Mouse (Mus musculus) G1E (cell line): Measurements from ENCODE around the gene Sh3rf1. TPM values are rescaled to one million over a fixed set of nuclear protein-coding genes. Genes with fewer than 3 reads are reported as not detected.

Experiments
- ATAC-seq: 2 replicates; pipeline ENCODE4 v1.8.0; 2016; ENCODE audit warnings: mild to moderate bottlenecking; ENCODE audit not compliant: insufficient number of reproducible peaks, poor library complexity, low FRiP score, severe bottlenecking; ENCODE audit errors: extremely low read depth
- DNase-seq: peaks from one replicate; pipeline ENCODE4 v3.0.0; 2012; ENCODE audit warnings: low spot score
- H3K27me3 ChIP-seq: 2 replicates; pipeline ENCODE4 v1.6.1; 2012; ENCODE audit warnings: mild to moderate bottlenecking, low read length, inconsistent platforms; ENCODE audit not compliant: insufficient read depth
- H3K36me3 ChIP-seq: replicated peaks from 2 replicates; pipeline ENCODE3; 2012; ENCODE audit warnings: mild to moderate bottlenecking, inconsistent platforms
- H3K4me1 ChIP-seq: 2 replicates; pipeline ENCODE4 v1.6.1; 2012; ENCODE audit warnings: low read depth, low read length, inconsistent platforms, mixed read lengths; ENCODE audit not compliant: insufficient read depth
- H3K4me3 ChIP-seq: 2 replicates; pipeline ENCODE4 v1.5.1; 2012; ENCODE audit warnings: low read depth, mild to moderate bottlenecking, inconsistent platforms, low read length, moderate library complexity, mixed read lengths
- H3K9me3 ChIP-seq: replicated peaks from 2 replicates; pipeline ENCODE4 v1.6.1; 2012; ENCODE audit warnings: inconsistent platforms
- CTCF ChIP-seq: IDR thresholded peaks from 2 replicates; pipeline ENCODE4 v1.5.1; 2012; ENCODE audit warnings: low read depth, low read length, inconsistent platforms, mixed read lengths
- GATA1 ChIP-seq: IDR thresholded peaks from 2 replicates; pipeline ENCODE4 v1.6.1; 2012; ENCODE audit warnings: borderline replicate concordance, low read length, inconsistent platforms, mixed read lengths
- GATA2 ChIP-seq: IDR thresholded peaks from 2 replicates; pipeline ENCODE4 v1.6.1; 2012; ENCODE audit warnings: low read depth, low read length, inconsistent platforms, borderline replicate concordance
- POLR2AphosphoS5 ChIP-seq: IDR thresholded peaks from 2 replicates; pipeline ENCODE4 v1.6.1; 2012; ENCODE audit warnings: low read depth, low read length, inconsistent platforms; ENCODE audit not compliant: insufficient replicate concordance
- TAL1 ChIP-seq: conservative IDR thresholded peaks from 2 replicates; pipeline ENCODE4 v1.6.1; 2012; ENCODE audit warnings: low read depth, low read length, inconsistent platforms, mixed read lengths
- polyA plus RNA-seq: library from polyadenylated mRNA; stranded (reverse); fragments of >175 nt; gene quantifications from 2 replicates; pipeline ENCODE4 v1.2.3, GENCODE M21; 2012
- total RNA-seq, 2 experiments: library from RNA; stranded (forward) in 1 of 2; stranded (reverse) in 1 of 2; fragments of 200-1000 nt in 1 of 2; fragments of >200 nt in 1 of 2; fragmentation: Nextera tagmentation in 1 of 2; gene quantifications; 2 replicates each; pipeline ENCODE4 v1.2.3; 2014 to 2017

The Sh3rf1 gene
- total and polyA plus RNA-seq, 3 experiments, result 2.3 to 4.0 (median 2.6) TPM

GRCm38 (mm10) chr8:61181592-61181991 is 42.1 kb upstream of the Sh3rf1 start:
- no peak for TF ChIP-seq TAL1
- TF ChIP-seq GATA2, result no peak
- no peak for TF ChIP-seq CTCF
- no peak for TF ChIP-seq GATA1
- TF ChIP-seq POLR2AphosphoS5, result no peak
- DNase-seq (no peak), ATAC-seq (no peak)
- H3K9me3 ChIP-seq, result no peaks in the 10 kb centered on the region
- peaks cover 35% of the 10 kb centered on the region for H3K4me1 ChIP-seq
- no peak overlapping the region for H3K4me3 ChIP-seq
- no peaks in the 10 kb centered on the region for H3K27me3 ChIP-seq
- H3K36me3 ChIP-seq, result no peaks in the 10 kb centered on the region

- ATAC-seq, result no peak
These were observed 41.7 kb upstream of the Sh3rf1 start for GRCm38 (mm10) chr8:61182020-61182419.

GRCm38 (mm10) chr8:61185274-61186198 is 38.1 kb upstream of the Sh3rf1 start:
- Histone ChIP-seq H3K27me3 (peaks cover 4% of the 10 kb centered on the region; the same call in 1 of the 2 replicates), H3K4me3 (no peak overlapping the region), H3K36me3 (no peaks in the 10 kb centered on the region), H3K4me1 (peaks cover 8% of the 10 kb centered on the region), H3K9me3 (no peaks in the 10 kb centered on the region)
- TF ChIP-seq GATA2 (no peak), GATA1 (no peak), TAL1 (no peak), POLR2AphosphoS5 (no peak), CTCF (no peak)
- no peak for DNase-seq
- 0 out of 2 replicates have a peak, but pooled peaks have one; percentile 34 for ATAC-seq

More at GRCm38 (mm10) chr8:61182020-61182419, 41.7 kb upstream of the Sh3rf1 start:
- Histone ChIP-seq H3K36me3 (no peaks in the 10 kb centered on the region), H3K4me1 (peaks cover 30% of the 10 kb centered on the region), H3K9me3 (no peaks in the 10 kb centered on the region), H3K27me3 (no peaks in the 10 kb centered on the region), H3K4me3 (no peak overlapping the region)
- TF ChIP-seq TAL1 (no peak), POLR2AphosphoS5 (no peak), CTCF (no peak), GATA2 (no peak), GATA1 (no peak)
- no peak for DNase-seq

- no peak for DNase-seq
- no peaks in the 10 kb centered on the region; the same call in 1 of the 2 replicates for H3K27me3 ChIP-seq
- TF ChIP-seq CTCF (no peak), POLR2AphosphoS5 (no peak)
- no peak for ATAC-seq
- no peak overlapping the region for H3K4me3 ChIP-seq
- H3K4me1 ChIP-seq, result peaks cover 3% of the 10 kb centered on the region; the same call in 1 of the 2 replicates
- no peaks in the 10 kb centered on the region for H3K36me3 ChIP-seq
- H3K9me3 ChIP-seq, result no peaks in the 10 kb centered on the region
These were observed 29.3 kb upstream of the Sh3rf1 start for GRCm38 (mm10) chr8:61194306-61194925.

- TF ChIP-seq GATA1, result no peak
- TF ChIP-seq POLR2AphosphoS5, result no peak
- TF ChIP-seq TAL1, result no peak
- TF ChIP-seq GATA2, result no peak
- no peak for TF ChIP-seq CTCF
- no peak for ATAC-seq
- Histone ChIP-seq H3K9me3 (no peaks in the 10 kb centered on the region), H3K36me3 (no peaks in the 10 kb centered on the region), H3K4me1 (peaks cover 22% of the 10 kb centered on the region), H3K27me3 (no peaks in the 10 kb centered on the region; the same call in 1 of the 2 replicates), H3K4me3 (no peak overlapping the region)
- no peak for DNase-seq
These were observed 23.3 kb upstream of the Sh3rf1 start for GRCm38 (mm10) chr8:61200254-61200887.
